Mouse (Mus musculus): ENCODE measurements around the gene Pfdn6. TPM values are rescaled to one million over a fixed set of nuclear protein-coding genes. Genes with fewer than 3 reads are reported as not detected.
A peak's percentile ranks its signal among the peaks of the same experiment; 100 is the strongest.
"Not testable (repeated sequence)": the region's sequence is repeated elsewhere in the genome, so short reads cannot be mapped to it uniquely, and the experiment has no call there.

Pfdn6 gene
- polyA plus RNA-seq, 1 experiment from 2014 or later, result 190 TPM

- no peak overlapping the region for H3K9ac ChIP-seq
- H3K36me3 ChIP-seq, result no peaks in the 10 kb centered on the region
- no peak overlapping the region for H3K27ac ChIP-seq
- no peaks in the 10 kb centered on the region for H3K4me1 ChIP-seq
- no peaks in the 10 kb centered on the region for H3K9me3 ChIP-seq
- 80% methylated on average over 4 of the region's 4 CpGs for WGBS
- no peaks in the 10 kb centered on the region for H3K27me3 ChIP-seq
- H3K4me2 ChIP-seq, result no peak overlapping the region
- ATAC-seq (ENCODE audit: insufficient number of reproducible peaks, insufficient read depth, low FRiP score, low TSS enrichment, low read depth), result no peak
- no peak overlapping the region for H3K4me3 ChIP-seq
Measured at GRCm38 (mm10) chr17:33900989-33901314, 39.2 kb downstream of the Pfdn6 start.

- Histone ChIP-seq H3K27ac (no peak overlapping the region), H3K9me3 (no peaks in the 10 kb centered on the region), H3K9ac (no peak overlapping the region), H3K27me3 (no peaks in the 10 kb centered on the region), H3K4me2 (no peak overlapping the region), H3K4me1 (no peaks in the 10 kb centered on the region), H3K4me3 (no peak overlapping the region), H3K36me3 (no peaks in the 10 kb centered on the region)
- 65% methylated on average over 7 of the region's 7 CpGs for WGBS
- no peak for ATAC-seq (ENCODE audit: insufficient number of reproducible peaks, insufficient read depth, low FRiP score, low TSS enrichment, low read depth)
Measured at GRCm38 (mm10) chr17:33900281-33900988, 39.7 kb downstream of the Pfdn6 start.

GRCm38 (mm10) chr17:33899642-33900041 is 40.5 kb downstream of the Pfdn6 start:
- no peak overlapping the region for H3K27ac ChIP-seq
- H3K4me3 ChIP-seq, result no peak overlapping the region
- H3K4me1 ChIP-seq, result no peaks in the 10 kb centered on the region
- no peak overlapping the region for H3K9ac ChIP-seq
- WGBS, result 78% methylated on average over 4 of the region's 4 CpGs
- no peaks in the 10 kb centered on the region for H3K27me3 ChIP-seq
- H3K4me2 ChIP-seq, result no peak overlapping the region
- H3K9me3 ChIP-seq, result no peaks in the 10 kb centered on the region
- H3K36me3 ChIP-seq, result no peaks in the 10 kb centered on the region
- no peak for ATAC-seq (ENCODE audit: insufficient number of reproducible peaks, insufficient read depth, low FRiP score, low TSS enrichment, low read depth)

GRCm38 (mm10) chr17:33898193-33898592 is 42.0 kb downstream of the Pfdn6 start:
- H3K4me3 ChIP-seq; H3K9me3 ChIP-seq; H3K27me3 ChIP-seq; H3K4me2 ChIP-seq; H3K4me1 ChIP-seq; ATAC-seq (ENCODE audit: insufficient number of reproducible peaks, insufficient read depth, low FRiP score, low TSS enrichment, low read depth); H3K36me3 ChIP-seq; H3K27ac ChIP-seq; H3K9ac ChIP-seq: not testable (repeated sequence)
- 84% methylated on average over 4 of the region's 4 CpGs for WGBS

- no peak for ATAC-seq (ENCODE audit: insufficient number of reproducible peaks, insufficient read depth, low FRiP score, low TSS enrichment, low read depth)
- Histone ChIP-seq H3K9me3 (no peaks in the 10 kb centered on the region), H3K4me2 (no peak overlapping the region), H3K4me3 (no peak overlapping the region), H3K9ac (no peak overlapping the region), H3K27me3 (no peaks in the 10 kb centered on the region), H3K27ac (no peak overlapping the region), H3K36me3 (no peaks in the 10 kb centered on the region), H3K4me1 (no peaks in the 10 kb centered on the region)
- 42% methylated on average over 6 of the region's 6 CpGs for WGBS
Measured at GRCm38 (mm10) chr17:33897114-33897794, 42.9 kb downstream of the Pfdn6 start.

GRCm38 (mm10) chr17:33893011-33893410 is 47.1 kb downstream of the Pfdn6 start:
- H3K4me1 ChIP-seq, result peaks cover 10% of the 10 kb centered on the region; the same call in 1 of the 2 replicates
- H3K9me3 ChIP-seq; H3K27ac ChIP-seq; ATAC-seq (ENCODE audit: insufficient number of reproducible peaks, insufficient read depth, low FRiP score, low TSS enrichment, low read depth); H3K4me2 ChIP-seq; H3K4me3 ChIP-seq; H3K27me3 ChIP-seq; H3K9ac ChIP-seq; H3K36me3 ChIP-seq: not testable (repeated sequence)
- 78% methylated on average over 4 of the region's 4 CpGs for WGBS

GRCm38 (mm10) chr17:33892429-33892828 is 47.7 kb downstream of the Pfdn6 start:
- H3K4me3 ChIP-seq, result no peak overlapping the region
- no peaks in the 10 kb centered on the region for H3K36me3 ChIP-seq
- H3K27ac ChIP-seq, result no peak overlapping the region
- H3K4me2 ChIP-seq, result no peak overlapping the region
- no peak for ATAC-seq (ENCODE audit: insufficient number of reproducible peaks, insufficient read depth, low FRiP score, low TSS enrichment, low read depth)
- no peaks in the 10 kb centered on the region for H3K9me3 ChIP-seq
- H3K4me1 ChIP-seq, result peaks cover 14% of the 10 kb centered on the region
- 19% methylated on average over 7 of the region's 7 CpGs for WGBS
- H3K9ac ChIP-seq, result no peak overlapping the region
- H3K27me3 ChIP-seq, result no peaks in the 10 kb centered on the region

GRCm38 (mm10) chr17:33891892-33892291 is 48.3 kb downstream of the Pfdn6 start:
- 63% methylated on average over 6 of the region's 6 CpGs for WGBS
- H3K27me3 ChIP-seq; H3K27ac ChIP-seq; H3K9ac ChIP-seq; H3K4me3 ChIP-seq; ATAC-seq (ENCODE audit: insufficient number of reproducible peaks, insufficient read depth, low FRiP score, low TSS enrichment, low read depth); H3K4me2 ChIP-seq; H3K9me3 ChIP-seq; H3K36me3 ChIP-seq: not testable (repeated sequence)
- peaks cover 14% of the 10 kb centered on the region for H3K4me1 ChIP-seq

- no peaks in the 10 kb centered on the region for H3K9me3 ChIP-seq
- no peak overlapping the region for H3K9ac ChIP-seq
- H3K4me1 ChIP-seq, result peaks cover 14% of the 10 kb centered on the region
- no peak overlapping the region for H3K4me3 ChIP-seq
- H3K36me3 ChIP-seq, result peaks cover under 1% of the 10 kb centered on the region
- no peaks in the 10 kb centered on the region for H3K27me3 ChIP-seq
- no peak overlapping the region for H3K27ac ChIP-seq
- 54% methylated on average over 2 of the region's 2 CpGs for WGBS
- ATAC-seq (ENCODE audit: insufficient number of reproducible peaks, insufficient read depth, low FRiP score, low TSS enrichment, low read depth), result no peak
- no peak overlapping the region for H3K4me2 ChIP-seq
Measured at GRCm38 (mm10) chr17:33891357-33891756, 48.8 kb downstream of the Pfdn6 start.

GRCm38 (mm10) chr17:33890533-33891059 is 49.5 kb downstream of the Pfdn6 start, which contains the start of gene Kifc1:
Kifc1 (minus strand) TSS chr17:33890661.
- Histone ChIP-seq H3K4me3 (peak within 1 kb of the TSS; percentile 62), H3K27me3 (no peaks in the 10 kb centered on the region), H3K4me2 (peak within 1 kb of the TSS; percentile 65), H3K9me3 (no peaks in the 10 kb centered on the region), H3K4me1 (peaks cover 14% of the 10 kb centered on the region), H3K27ac (peak within 1 kb of the TSS; percentile 51; the same call in 1 of the 2 replicates), H3K36me3 (peaks cover 8% of the 10 kb centered on the region), H3K9ac (peak within 1 kb of the TSS; percentile 76)
- ATAC-seq (ENCODE audit: insufficient number of reproducible peaks, insufficient read depth, low FRiP score, low TSS enrichment, low read depth), result peak; percentile 99
- WGBS, result under 1% methylated on average over 49 of the region's 49 CpGs

GRCm38 (mm10) chr17:33889941-33890532 is 50.1 kb downstream of the Pfdn6 start:
- H3K27ac ChIP-seq, result peak overlapping the region; percentile 51; the same call in 1 of the 2 replicates
- ATAC-seq (ENCODE audit: insufficient number of reproducible peaks, insufficient read depth, low FRiP score, low TSS enrichment, low read depth), result not testable (repeated sequence)

More at GRCm38 (mm10) chr17:33889941-33890532, 50.1 kb downstream of the Pfdn6 start:
- H3K4me3 ChIP-seq, result peak overlapping the region; percentile 62
- H3K4me1 ChIP-seq, result peaks cover 14% of the 10 kb centered on the region
- not testable (repeated sequence) for H3K9me3 ChIP-seq, H3K27me3 ChIP-seq, H3K36me3 ChIP-seq
- WGBS, result under 1% methylated on average over 41 of the region's 44 CpGs
- peak overlapping the region; percentile 65 for H3K4me2 ChIP-seq
- H3K9ac ChIP-seq, result peak overlapping the region; percentile 76
